Mouse (Mus musculus) adrenal gland, postnatal 4 days (tissue): ENCODE measurements around the gene Defb36. TPM values are rescaled to one million over a fixed set of nuclear protein-coding genes. Genes with fewer than 3 reads are reported as not detected.

Source experiments
- DNase-seq, 2 experiments: peaks; one replicate each; pipeline ENCODE4 v3.0.0; 2021 to 2022; ENCODE audit warnings: low spot score in 2 of 2, mixed read lengths in 2 of 2
- total RNA-seq, 2 experiments: library from RNA; stranded (reverse); gene quantifications; 2 replicates each; pipeline ENCODE4 v1.2.3; 2021

Gene Defb36
- total RNA-seq, 2 experiments from 2014 or later: 2.0 to 2.3 TPM

GRCm38 (mm10) chr2:152620367-152621134, 16.4 kb downstream of the Defb36 start:
- DNase-seq: no peak

- DNase-seq: no peak
Measured at GRCm38 (mm10) chr2:152622151-152622550, 18.0 kb downstream of the Defb36 start.

GRCm38 (mm10) chr2:152622953-152623352, 18.8 kb downstream of the Defb36 start, which contains the start of gene Defb25:
TSS of gene Defb25 (minus strand) at chr2:152623053.
- DNase-seq: no peak

- DNase-seq: no peak
Measured at GRCm38 (mm10) chr2:152624566-152624965, 20.4 kb downstream of the Defb36 start.

- DNase-seq: no peak
Measured at GRCm38 (mm10) chr2:152625256-152625655, 21.1 kb downstream of the Defb36 start.

GRCm38 (mm10) chr2:152626774-152627591, 22.9 kb downstream of the Defb36 start, which contains the start of gene Rem1:
TSS of gene Rem1 (plus strand) at chr2:152626951.
- no peak for DNase-seq

- no peak for DNase-seq
Measured at GRCm38 (mm10) chr2:152628066-152628465, 23.9 kb downstream of the Defb36 start.

GRCm38 (mm10) chr2:152629239-152629638, 25.1 kb downstream of the Defb36 start:
- DNase-seq: no peak

- DNase-seq: no peak
Measured at GRCm38 (mm10) chr2:152629904-152630303, 25.8 kb downstream of the Defb36 start.

GRCm38 (mm10) chr2:152633334-152633733, 29.2 kb downstream of the Defb36 start:
- DNase-seq: no peak

GRCm38 (mm10) chr2:152634311-152634710, 30.2 kb downstream of the Defb36 start:
- DNase-seq: no peak

- no peak for DNase-seq
Measured at GRCm38 (mm10) chr2:152636246-152637005, 32.3 kb downstream of the Defb36 start.

- no peak for DNase-seq
Measured at GRCm38 (mm10) chr2:152637006-152637322, 32.8 kb downstream of the Defb36 start.

- no peak for DNase-seq
Measured at GRCm38 (mm10) chr2:152637381-152637780, 33.3 kb downstream of the Defb36 start.

GRCm38 (mm10) chr2:152638865-152639264, 34.7 kb downstream of the Defb36 start:
- no peak for DNase-seq

- DNase-seq: no peak
Measured at GRCm38 (mm10) chr2:152639406-152640113, 35.4 kb downstream of the Defb36 start.

GRCm38 (mm10) chr2:152652901-152653620, 48.9 kb downstream of the Defb36 start:
- peak; percentile 9 to 61 for DNase-seq

GRCm38 (mm10) chr2:152653874-152654715, 50.0 kb downstream of the Defb36 start:
- no peak for DNase-seq

GRCm38 (mm10) chr2:152657398-152657797, 53.3 kb downstream of the Defb36 start:
- DNase-seq: no peak
